Mouse (Mus musculus) cerebellum, adult 2 months (tissue): ENCODE data around the gene Atp5e.

Source experiments
- CTCF ChIP-seq: fragments of 200-500 bp; IDR thresholded peaks from 2 replicates; pipeline ENCODE4 v1.5.1; 2011; ENCODE audit warnings: low read depth, mild to moderate bottlenecking, control low read depth, low read length, moderate library complexity, borderline replicate concordance; ENCODE audit not compliant: insufficient read depth
- POLR2A ChIP-seq: fragments of 200-500 bp; IDR thresholded peaks from 2 replicates; pipeline ENCODE4 v1.6.1; 2011; ENCODE audit warnings: low read length, control low read depth, borderline replicate concordance; ENCODE audit not compliant: insufficient read depth

DNA sequence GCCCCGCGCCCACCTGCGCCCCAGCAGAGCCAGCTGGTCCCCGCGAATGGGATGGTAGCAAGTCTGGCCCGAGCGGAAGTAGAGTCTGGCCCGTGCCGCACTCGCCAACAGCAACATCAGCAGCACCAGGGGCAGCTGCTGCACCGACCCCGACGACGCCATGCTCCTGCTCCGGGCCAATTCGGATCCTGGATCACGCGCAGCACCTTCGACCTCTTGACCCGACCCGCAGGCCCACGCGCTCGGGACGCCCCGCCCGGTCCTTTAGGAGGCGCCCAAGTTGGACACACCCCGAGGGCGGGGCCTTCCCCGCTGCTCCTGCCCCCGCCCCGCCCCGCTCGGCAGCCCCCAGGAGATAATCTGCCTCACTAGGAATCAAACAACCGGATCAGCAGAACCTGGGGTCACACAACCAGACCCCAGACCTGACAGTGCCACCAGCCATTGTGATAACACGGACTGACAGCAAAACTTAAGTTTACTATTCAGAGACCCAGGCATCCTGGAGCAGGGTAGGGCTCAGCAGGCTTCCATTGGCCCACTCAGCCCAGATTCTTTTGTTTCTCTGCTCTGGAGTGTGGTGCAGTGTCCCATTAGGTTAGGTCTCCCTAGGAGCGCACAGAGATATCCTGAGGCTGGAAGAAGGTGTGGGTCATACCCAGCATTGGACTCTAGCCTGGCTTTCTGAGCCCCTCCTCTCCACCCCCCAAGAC is 25.0 kb downstream of the Atp5e start, which contains the start of gene Ctsz:
- TF ChIP-seq CTCF = no peak
- peak; percentile 22; the same call in 1 of the 2 replicates for TF ChIP-seq POLR2A
